Mouse (Mus musculus) megakaryocyte, embryonic 14.5 days (primary cell): ENCODE data around the gene Iffo2. TPM values are rescaled to one million over a fixed set of nuclear protein-coding genes. Genes with fewer than 3 reads are reported as not detected.

Experiments used
- H3K27me3 ChIP-seq: replicated peaks from 2 replicates; pipeline ENCODE3; 2012; ENCODE audit warnings: inconsistent platforms
- H3K36me3 ChIP-seq: replicated peaks from 2 replicates; pipeline ENCODE3; 2012; ENCODE audit warnings: low read length, inconsistent platforms, mixed read lengths
- H3K4me1 ChIP-seq: 2 replicates; pipeline ENCODE4 v1.6.1; 2012; ENCODE audit warnings: inconsistent platforms
- H3K4me3 ChIP-seq: replicated peaks from 2 replicates; pipeline ENCODE3; 2012; ENCODE audit warnings: moderate library complexity, mild to moderate bottlenecking, inconsistent platforms
- H3K9me3 ChIP-seq: 2 replicates; pipeline ENCODE4 v1.6.1; 2012; ENCODE audit warnings: inconsistent platforms
- FLI1 ChIP-seq: IDR thresholded peaks from 2 replicates; pipeline ENCODE4 v1.6.1; 2012; ENCODE audit warnings: low read length, inconsistent platforms, mixed read lengths
- GATA1 ChIP-seq: IDR thresholded peaks from 3 replicates; pipeline ENCODE4 v1.6.1; 2012; ENCODE audit warnings: mixed read lengths, low read length, inconsistent platforms, borderline replicate concordance
- polyA plus RNA-seq: library from polyadenylated mRNA; stranded (reverse); fragments of >175 nt; gene quantifications from 2 replicates; pipeline ENCODE4 v1.2.3, GENCODE M21; 2012; ENCODE audit warnings: low replicate concordance; ENCODE audit not compliant: insufficient read depth

The Iffo2 gene
- polyA plus RNA-seq, 1 experiment = 1.8 TPM

GRCm38 (mm10) chr4:139519221-139519620 lies 11.1 kb upstream of the Iffo2 start:
- Histone ChIP-seq H3K4me3 (no peak overlapping the region), H3K4me1 (no peaks in the 10 kb centered on the region), H3K27me3 (peaks cover 69% of the 10 kb centered on the region), H3K36me3 (no peaks in the 10 kb centered on the region), H3K9me3 (peaks cover 19% of the 10 kb centered on the region)
- TF ChIP-seq FLI1 (no peak), GATA1 (no peak)

DNA sequence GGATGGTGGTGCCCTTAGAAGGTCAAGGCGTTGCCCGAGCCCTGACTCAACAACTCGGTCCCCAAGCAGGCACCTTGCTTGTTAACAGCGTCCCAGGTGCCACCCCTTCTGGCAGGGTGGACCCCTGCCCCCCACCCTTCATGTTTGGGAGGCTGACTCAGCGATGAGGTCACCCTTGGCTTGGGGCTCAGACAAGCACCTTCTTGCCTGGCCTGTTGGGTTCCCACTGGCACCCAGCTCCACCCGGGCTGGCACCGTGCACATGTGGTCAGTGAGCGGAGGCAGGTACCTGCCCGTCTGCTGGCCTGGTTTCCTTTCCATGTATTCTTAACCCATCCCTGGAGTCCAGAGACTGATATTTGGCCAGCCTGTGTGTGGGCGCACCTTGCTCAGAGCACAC lies 8.4 kb upstream of the Iffo2 start:
- Histone ChIP-seq H3K4me1 (no peaks in the 10 kb centered on the region), H3K9me3 (peaks cover 8% of the 10 kb centered on the region), H3K36me3 (no peaks in the 10 kb centered on the region), H3K4me3 (no peak overlapping the region), H3K27me3 (peaks cover 76% of the 10 kb centered on the region)
- TF ChIP-seq FLI1 (no peak), GATA1 (no peak)

DNA sequence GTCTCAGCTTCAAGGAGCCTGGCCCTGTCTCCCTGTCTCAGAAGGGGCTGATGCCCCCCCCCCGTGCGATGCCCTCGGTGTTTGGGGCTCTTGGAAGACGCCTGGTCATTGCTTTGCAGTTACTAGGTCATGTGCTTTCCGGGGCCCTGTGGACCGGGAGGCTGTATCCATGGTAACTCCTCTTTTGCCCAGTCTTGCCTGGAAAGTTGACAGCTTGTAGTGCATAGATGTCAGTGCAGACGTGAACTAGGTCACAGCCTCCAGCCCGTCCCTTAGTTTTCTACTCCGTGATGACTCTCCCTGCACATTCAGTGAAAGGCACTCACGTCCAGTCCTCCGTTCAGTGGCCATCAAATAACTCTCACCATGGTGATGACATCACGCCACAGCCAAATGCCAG lies 3.9 kb upstream of the Iffo2 start:
- Histone ChIP-seq H3K36me3 (no peaks in the 10 kb centered on the region), H3K27me3 (peaks cover 60% of the 10 kb centered on the region), H3K4me3 (no peak overlapping the region), H3K4me1 (no peaks in the 10 kb centered on the region), H3K9me3 (no peaks in the 10 kb centered on the region)
- TF ChIP-seq FLI1 (no peak), GATA1 (no peak)

- Histone ChIP-seq H3K4me3 (no peak overlapping the region), H3K36me3 (no peaks in the 10 kb centered on the region), H3K4me1 (no peaks in the 10 kb centered on the region), H3K9me3 (peaks cover under 1% of the 10 kb centered on the region; the same call in 1 of the 2 replicates), H3K27me3 (peaks cover 68% of the 10 kb centered on the region)
- TF ChIP-seq FLI1 (no peak), GATA1 (no peak)
These were observed 1.7 kb downstream of the Iffo2 start for GRCm38 (mm10) chr4:139532081-139532480.

DNA sequence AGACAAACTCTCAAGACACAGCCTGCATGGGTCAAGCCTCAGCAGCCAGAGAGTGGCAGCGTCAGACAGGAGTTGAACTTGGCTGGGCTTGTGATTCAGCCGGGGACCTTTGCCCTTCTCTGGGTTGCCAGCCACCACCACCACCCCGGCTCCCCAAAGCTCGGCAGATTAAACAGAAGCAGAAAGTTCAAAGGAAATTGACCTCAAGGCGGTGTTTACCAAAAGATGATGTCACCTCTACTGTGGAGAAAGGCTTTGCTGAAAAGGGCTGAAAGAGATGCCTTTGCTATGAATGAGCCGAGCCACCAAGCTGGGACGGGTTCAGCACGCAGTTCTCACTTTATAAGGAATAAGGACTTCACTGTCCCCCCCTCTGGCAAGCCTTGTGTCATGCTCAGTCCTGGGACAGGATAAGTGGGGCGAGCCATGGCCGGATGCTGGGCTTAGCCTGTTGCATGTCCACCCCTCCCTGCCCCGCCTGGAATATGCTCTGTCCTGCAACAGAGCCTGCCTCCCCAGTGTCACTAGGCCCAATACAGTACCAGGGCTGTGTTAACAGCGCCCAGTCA lies 4.9 kb downstream of the Iffo2 start:
- Histone ChIP-seq H3K4me3 (no peak overlapping the region), H3K9me3 (peaks cover 6% of the 10 kb centered on the region), H3K27me3 (peaks cover 73% of the 10 kb centered on the region), H3K4me1 (no peaks in the 10 kb centered on the region), H3K36me3 (no peaks in the 10 kb centered on the region)
- TF ChIP-seq FLI1 = no peak
- TF ChIP-seq GATA1 = no peak

GRCm38 (mm10) chr4:139535719-139536118 lies 5.4 kb downstream of the Iffo2 start:
- TF ChIP-seq FLI1 (no peak), GATA1 (no peak)
- H3K27me3 ChIP-seq = peaks cover 73% of the 10 kb centered on the region

DNA sequence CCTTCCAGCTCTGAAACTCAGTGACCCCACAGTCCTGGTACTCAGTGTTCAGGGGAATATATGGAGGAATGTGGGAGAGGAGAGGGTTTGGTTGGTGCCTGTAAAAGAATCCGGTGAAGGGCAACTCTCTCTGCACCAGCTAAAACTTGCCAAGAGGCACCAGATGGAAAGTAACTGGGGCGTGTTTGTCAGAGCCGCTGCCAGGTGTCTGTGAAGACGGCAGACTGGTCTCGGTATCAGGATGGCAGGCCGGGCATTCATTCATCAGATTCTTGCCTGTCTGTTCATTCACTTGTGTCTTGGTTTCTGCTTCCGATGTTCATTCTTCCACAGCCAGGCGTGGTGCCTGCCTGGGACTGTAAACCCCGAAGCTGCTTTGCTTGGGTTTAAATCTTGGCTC lies 6.4 kb downstream of the Iffo2 start:
- H3K27me3 ChIP-seq = peaks cover 69% of the 10 kb centered on the region
- H3K4me1 ChIP-seq = no peaks in the 10 kb centered on the region
- no peak overlapping the region for H3K4me3 ChIP-seq
- TF ChIP-seq FLI1 (no peak), GATA1 (no peak)
- no peaks in the 10 kb centered on the region for H3K36me3 ChIP-seq
- H3K9me3 ChIP-seq = peaks cover 6% of the 10 kb centered on the region

More at GRCm38 (mm10) chr4:139535719-139536118, 5.4 kb downstream of the Iffo2 start:
- Histone ChIP-seq H3K36me3 (no peaks in the 10 kb centered on the region), H3K9me3 (peaks cover 6% of the 10 kb centered on the region), H3K4me3 (no peak overlapping the region), H3K4me1 (no peaks in the 10 kb centered on the region)

- H3K4me1 ChIP-seq = no peaks in the 10 kb centered on the region
- H3K9me3 ChIP-seq = peaks cover 6% of the 10 kb centered on the region
- TF ChIP-seq FLI1 (no peak), GATA1 (no peak)
- peaks cover 60% of the 10 kb centered on the region for H3K27me3 ChIP-seq
- H3K4me3 ChIP-seq = no peak overlapping the region
- no peaks in the 10 kb centered on the region for H3K36me3 ChIP-seq
These were observed 10.4 kb downstream of the Iffo2 start for GRCm38 (mm10) chr4:139540784-139541183.

DNA sequence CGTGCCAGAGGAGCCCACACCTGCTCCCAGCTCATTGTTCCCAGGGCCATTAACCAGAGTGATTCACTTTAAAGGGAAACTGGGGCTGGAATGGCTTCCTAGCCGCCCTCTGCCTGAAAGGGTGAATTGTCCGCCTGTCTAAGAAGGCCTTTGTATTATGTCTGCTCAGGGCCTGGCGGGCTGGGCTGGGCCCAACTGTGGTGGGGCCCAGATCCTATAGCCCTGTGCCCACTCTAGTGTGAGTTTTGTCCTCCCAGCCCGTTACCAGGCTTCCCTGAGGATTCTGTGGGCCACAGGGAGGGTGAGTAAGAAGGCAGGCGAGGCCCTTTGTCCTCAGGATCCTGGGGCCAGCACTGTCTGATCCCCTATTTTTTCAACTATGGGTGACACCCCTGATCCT lies 15.4 kb downstream of the Iffo2 start:
- Histone ChIP-seq H3K9me3 (no peaks in the 10 kb centered on the region), H3K36me3 (no peaks in the 10 kb centered on the region), H3K4me1 (no peaks in the 10 kb centered on the region), H3K4me3 (no peak overlapping the region), H3K27me3 (peaks cover 42% of the 10 kb centered on the region)
- no peak for TF ChIP-seq GATA1
- TF ChIP-seq FLI1 = no peak

GRCm38 (mm10) chr4:139549448-139549847 lies 19.1 kb downstream of the Iffo2 start:
- H3K27me3 ChIP-seq = peaks cover 26% of the 10 kb centered on the region

GRCm38 (mm10) chr4:139555235-139555634 lies 24.9 kb downstream of the Iffo2 start:
- peaks cover 34% of the 10 kb centered on the region for H3K27me3 ChIP-seq

More at GRCm38 (mm10) chr4:139549448-139549847, 19.1 kb downstream of the Iffo2 start:
- Histone ChIP-seq H3K9me3 (peaks cover 7% of the 10 kb centered on the region), H3K4me1 (no peaks in the 10 kb centered on the region), H3K4me3 (no peak overlapping the region), H3K36me3 (no peaks in the 10 kb centered on the region)
- TF ChIP-seq FLI1 (no peak), GATA1 (no peak)

More at GRCm38 (mm10) chr4:139555235-139555634, 24.9 kb downstream of the Iffo2 start:
- H3K4me3 ChIP-seq = no peak overlapping the region
- H3K4me1 ChIP-seq = no peaks in the 10 kb centered on the region
- TF ChIP-seq GATA1 (no peak), FLI1 (no peak)
- peaks cover 7% of the 10 kb centered on the region for H3K9me3 ChIP-seq
- no peaks in the 10 kb centered on the region for H3K36me3 ChIP-seq
